Mouse (Mus musculus) lung, embryonic 14.5 days (tissue): ENCODE results near the gene Raver1. TPM values are rescaled to one million over a fixed set of nuclear protein-coding genes. Genes with fewer than 3 reads are reported as not detected.
"Not testable (repeated sequence)": the region's sequence is repeated elsewhere in the genome, so short reads cannot be mapped to it uniquely, and the experiment has no call there.

ENCODE experiments used
- ATAC-seq: fragments of 200-750 bp; cut with Nextera tagmentation; 2 replicates; pipeline ENCODE4 v1.8.0; 2017; ENCODE audit warnings: mild to moderate bottlenecking, moderate TSS enrichment, moderate library complexity; ENCODE audit not compliant: insufficient read depth
- DNase-seq: peaks from one replicate; pipeline ENCODE4 v3.0.0-alpha.2; 2015
- H3K27ac ChIP-seq: fragments of 300-500 bp; sonication (generic); 2 replicates; pipeline ENCODE4 v1.5.1; 2014; ENCODE audit warnings: low read depth, mild to moderate bottlenecking, moderate library complexity
- H3K27me3 ChIP-seq: fragments of 300-500 bp; sonication (generic); 2 replicates; pipeline ENCODE4 v1.6.1; 2014; ENCODE audit warnings: low read length, control low read depth; ENCODE audit not compliant: insufficient read depth
- H3K36me3 ChIP-seq: fragments of 300-500 bp; sonication (generic); 2 replicates; pipeline ENCODE4 v1.6.1; 2014; ENCODE audit warnings: control low read depth; ENCODE audit not compliant: insufficient read depth
- H3K4me1 ChIP-seq: fragments of 300-500 bp; sonication (generic); 2 replicates; pipeline ENCODE4 v1.6.1; 2014; ENCODE audit warnings: antibody characterized with exemption, control low read depth; ENCODE audit not compliant: insufficient read depth
- H3K4me2 ChIP-seq: fragments of 300-500 bp; sonication (generic); 2 replicates; pipeline ENCODE4 v1.6.1; 2014; ENCODE audit warnings: mild to moderate bottlenecking
- H3K4me3 ChIP-seq: fragments of 300-500 bp; sonication (generic); 2 replicates; pipeline ENCODE4 v1.5.1; 2014; ENCODE audit warnings: low read depth, low read length
- H3K9ac ChIP-seq: fragments of 300-500 bp; sonication (generic); 2 replicates; pipeline ENCODE4 v1.6.1; 2014
- H3K9me3 ChIP-seq: fragments of 300-500 bp; sonication (generic); 2 replicates; pipeline ENCODE4 v1.6.1; 2016; ENCODE audit warnings: low read depth, low read length, control low read depth
- CTCF ChIP-seq: IDR thresholded peaks from 2 replicates; pipeline ENCODE4 v1.5.1; 2016; ENCODE audit warnings: antibody characterized with exemption, low read depth
- WGBS: fragments of 180-500 bp; shearing (Covaris S2); extraction: QIAGEN DNeasy Blood & Tissue Kit; methylation state at CpG from one replicate; pipeline ENCODE4 v1.1.7; 2014; 5-methylcytosine and 5-hydroxymethylcytosine counted together
- polyA plus RNA-seq: library from polyadenylated mRNA; unstranded; fragments of >200 nt; fragmentation: Nextera tagmentation; extraction: Ambion mirVana; gene quantifications from 2 replicates; pipeline ENCODE4 v1.2.1, GENCODE M21; 2014

Raver1 gene
- polyA plus RNA-seq, 1 experiment from 2014 or later: 113 TPM

DNA sequence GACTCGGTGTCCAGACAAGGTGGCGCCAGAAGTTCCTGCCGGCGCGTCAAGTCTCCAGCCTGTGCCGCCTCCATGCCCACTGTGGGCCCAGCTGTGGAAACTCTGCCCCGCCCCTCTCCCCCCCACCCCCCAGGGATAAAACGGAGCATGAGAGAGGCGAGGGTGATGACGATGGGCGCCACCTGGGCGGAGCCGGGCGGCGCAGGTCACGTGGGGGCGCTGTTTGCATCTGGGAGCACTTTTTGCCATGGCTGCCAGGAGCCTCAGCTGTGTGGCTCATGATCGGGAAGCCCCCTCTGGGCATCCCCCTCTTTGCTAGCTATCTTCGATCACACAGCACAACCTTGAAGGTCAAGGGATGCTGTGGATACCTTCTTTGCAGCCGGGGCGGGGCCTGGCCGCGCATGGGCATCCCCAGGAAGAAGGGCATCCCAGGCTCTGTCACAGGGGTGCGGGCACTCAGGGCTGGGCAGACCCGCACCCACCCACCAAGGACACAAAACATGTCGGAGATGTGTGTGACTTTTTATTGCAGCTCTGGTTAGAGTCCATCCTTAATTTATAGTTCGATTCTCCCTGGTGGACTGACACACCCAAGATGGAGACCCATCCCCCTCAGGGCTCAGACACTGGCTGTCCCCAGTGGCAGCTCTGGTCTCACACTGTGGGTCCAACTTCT lies 24.7 kb downstream of the Raver1 start, which contains the start of gene Zglp1:
Zglp1 (minus strand) TSS at position 88 of the 679 bp plus-strand sequence.
- no peak for TF ChIP-seq CTCF
- no peaks in the 10 kb centered on the region for H3K9me3 ChIP-seq
- peaks cover 59% of the 10 kb centered on the region for H3K36me3 ChIP-seq
- no peak within 1 kb of the TSS for H3K4me2 ChIP-seq
- H3K27ac ChIP-seq: no peak within 1 kb of the TSS
- no peaks in the 10 kb centered on the region for H3K4me1 ChIP-seq
- H3K9ac ChIP-seq: no peak within 1 kb of the TSS
- H3K4me3 ChIP-seq: no peak within 1 kb of the TSS
- DNase-seq (no peak), ATAC-seq (no peak)
- WGBS: 80% methylated on average over 27 of the region's 27 CpGs
- no peaks in the 10 kb centered on the region for H3K27me3 ChIP-seq

DNA sequence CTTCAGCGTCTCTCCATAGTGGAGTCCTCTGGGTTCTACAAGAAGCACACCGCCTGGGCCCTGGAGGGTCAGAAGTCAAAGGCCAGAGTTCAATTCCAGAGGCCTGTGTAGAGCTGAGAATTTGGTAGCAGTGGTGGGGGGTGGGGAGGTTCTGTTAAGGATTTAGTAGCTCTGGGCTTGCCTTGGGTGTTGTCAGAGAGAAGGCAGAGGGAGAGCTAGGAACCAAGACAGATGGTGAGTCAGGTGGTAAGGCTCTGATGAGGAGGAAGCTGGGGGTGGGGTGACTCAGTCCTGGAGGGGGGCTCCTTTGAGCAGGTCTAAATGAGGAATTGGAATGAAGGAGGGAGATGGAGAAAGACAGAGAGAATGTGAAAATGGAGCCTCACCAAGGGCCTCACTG lies 28.9 kb downstream of the Raver1 start:
- DNase-seq: no peak
- 75% methylated on average over 2 of the region's 2 CpGs for WGBS
- Histone ChIP-seq H3K4me3 (no peak overlapping the region), H3K27ac (no peak overlapping the region), H3K4me2 (no peak overlapping the region), H3K9ac (no peak overlapping the region), H3K27me3 (no peaks in the 10 kb centered on the region), H3K9me3 (no peaks in the 10 kb centered on the region), H3K4me1 (no peaks in the 10 kb centered on the region), H3K36me3 (peaks cover 45% of the 10 kb centered on the region)
- TF ChIP-seq CTCF: no peak
- no peak for ATAC-seq

DNA sequence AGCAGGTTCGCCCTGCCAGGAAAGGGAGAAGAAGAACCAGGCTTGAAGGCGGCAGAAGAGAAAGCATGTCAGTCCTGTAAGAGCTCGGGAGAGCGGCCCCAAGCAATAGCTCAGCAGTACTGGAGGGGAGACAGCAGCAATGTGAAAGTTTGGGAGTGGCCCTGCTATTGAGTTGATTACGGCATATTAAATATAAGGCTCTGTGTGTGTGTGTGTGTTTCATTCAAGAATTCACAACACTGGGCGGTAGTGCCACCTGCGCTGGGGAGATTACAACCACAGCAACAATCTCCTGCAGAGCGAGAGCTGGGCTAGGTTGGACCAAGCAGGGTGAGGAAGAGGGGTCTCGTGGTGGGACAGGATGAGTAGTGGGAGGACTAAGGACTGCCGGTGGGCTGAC lies 40.2 kb downstream of the Raver1 start:
- no peak for TF ChIP-seq CTCF
- no peaks in the 10 kb centered on the region for H3K36me3 ChIP-seq
- no peak overlapping the region for H3K4me3 ChIP-seq
- 52% methylated on average over 10 of the region's 10 CpGs for WGBS
- no peaks in the 10 kb centered on the region for H3K4me1 ChIP-seq
- DNase-seq (no peak), ATAC-seq (no peak)
- no peaks in the 10 kb centered on the region for H3K9me3 ChIP-seq
- H3K27ac ChIP-seq: no peak overlapping the region
- no peaks in the 10 kb centered on the region for H3K27me3 ChIP-seq
- no peak overlapping the region for H3K4me2 ChIP-seq
- no peak overlapping the region for H3K9ac ChIP-seq

DNA sequence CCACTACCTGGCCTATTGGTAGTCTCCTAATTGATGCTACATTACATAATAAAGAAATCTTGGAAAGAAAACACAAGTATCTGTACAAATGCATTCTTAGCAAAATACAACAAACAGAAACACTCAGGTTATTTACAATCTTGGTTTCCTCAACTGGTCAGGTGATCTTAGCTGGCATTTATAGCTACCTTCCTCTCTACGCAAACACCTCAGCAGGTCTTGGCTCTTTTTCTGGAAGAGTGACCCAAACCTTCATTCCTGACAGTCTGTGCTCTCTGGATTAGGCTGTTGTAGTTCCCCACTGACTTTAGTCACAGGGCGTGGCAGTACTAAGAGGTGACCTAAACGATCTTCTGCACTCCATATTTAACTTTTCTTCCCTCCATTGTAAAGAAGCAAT lies 46.6 kb downstream of the Raver1 start:
- 69% methylated on average over 3 of the region's 3 CpGs for WGBS
- ATAC-seq: no peak
- no peak overlapping the region for H3K27ac ChIP-seq
- H3K27me3 ChIP-seq: no peaks in the 10 kb centered on the region
- H3K9ac ChIP-seq: no peak overlapping the region
- no peak overlapping the region for H3K4me3 ChIP-seq
- H3K36me3 ChIP-seq: no peaks in the 10 kb centered on the region
- no peak for DNase-seq
- H3K4me1 ChIP-seq: no peaks in the 10 kb centered on the region
- no peak overlapping the region for H3K4me2 ChIP-seq
- no peak for TF ChIP-seq CTCF
- no peaks in the 10 kb centered on the region for H3K9me3 ChIP-seq

DNA sequence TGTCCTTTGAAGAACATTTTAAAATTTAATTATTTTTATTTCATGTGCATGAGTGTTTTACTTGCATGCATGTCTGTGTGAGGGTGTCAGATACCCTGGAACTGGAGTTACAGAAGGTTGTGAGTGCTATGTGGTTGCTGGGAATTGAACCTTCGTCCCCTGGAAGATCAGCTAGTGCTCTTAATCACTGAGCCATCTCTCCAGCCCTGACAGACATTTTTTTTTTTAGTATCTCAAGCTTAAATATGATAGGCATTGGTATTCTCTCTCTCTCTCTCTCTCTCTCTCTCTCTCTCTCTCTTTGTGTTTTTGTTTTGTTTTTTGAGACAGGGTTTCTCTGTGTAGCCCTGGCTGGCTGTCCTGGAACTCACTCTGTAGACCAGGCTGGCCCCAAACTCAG lies 47.0 kb downstream of the Raver1 start:
- H3K27me3 ChIP-seq, H3K27ac ChIP-seq, H3K4me3 ChIP-seq, H3K4me1 ChIP-seq, ATAC-seq, DNase-seq, H3K9ac ChIP-seq, H3K36me3 ChIP-seq, H3K4me2 ChIP-seq, H3K9me3 ChIP-seq: not testable (repeated sequence)
- WGBS: 41% methylated on average over 1 of the region's 1 CpGs

DNA sequence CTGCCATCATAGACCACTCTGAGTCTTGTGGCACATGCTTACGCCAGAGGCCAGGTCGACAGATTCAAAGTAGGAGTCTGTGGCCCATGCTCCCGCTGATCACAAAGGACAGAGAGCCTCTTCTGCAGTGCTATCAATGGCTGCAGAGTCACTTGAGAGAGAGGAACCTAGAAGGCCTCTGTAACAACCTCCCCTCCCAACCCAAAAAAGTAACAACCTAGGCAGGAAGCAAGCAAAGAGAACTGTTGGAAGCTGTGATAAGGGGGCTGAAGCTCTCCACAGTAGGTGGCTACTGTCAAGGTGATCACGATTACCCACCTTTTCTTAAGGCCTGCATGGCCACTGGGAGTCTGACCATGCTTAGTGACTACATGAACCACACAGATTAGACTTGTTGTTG lies 48.2 kb downstream of the Raver1 start:
- DNase-seq (no peak), ATAC-seq (no peak)
- H3K4me3 ChIP-seq: no peak overlapping the region
- H3K9ac ChIP-seq: no peak overlapping the region
- no peaks in the 10 kb centered on the region for H3K36me3 ChIP-seq
- no peak overlapping the region for H3K27ac ChIP-seq
- peaks cover 6% of the 10 kb centered on the region for H3K27me3 ChIP-seq
- WGBS: 74% methylated on average over 4 of the region's 4 CpGs
- no peaks in the 10 kb centered on the region for H3K9me3 ChIP-seq
- H3K4me1 ChIP-seq: no peaks in the 10 kb centered on the region
- TF ChIP-seq CTCF: no peak
- H3K4me2 ChIP-seq: no peak overlapping the region

DNA sequence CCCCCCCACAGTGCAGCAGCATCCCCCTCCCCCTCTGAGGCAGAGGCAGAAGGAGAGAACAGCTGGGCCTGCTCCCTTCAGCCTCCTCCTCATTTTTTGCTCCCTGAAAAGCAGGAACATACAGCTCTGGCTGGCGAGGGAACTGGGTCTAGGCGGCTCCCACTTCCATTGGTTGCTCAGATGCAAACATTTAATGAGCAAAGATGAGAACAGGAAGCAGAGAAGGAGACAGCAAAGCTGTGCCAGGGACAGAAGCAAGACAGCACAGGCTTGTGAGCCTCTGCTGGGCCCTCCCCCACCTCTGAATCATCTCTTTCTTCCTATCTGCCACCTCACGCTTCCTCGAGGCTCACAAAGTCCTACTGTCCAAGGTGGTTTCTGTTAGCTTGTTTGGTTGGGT lies 50.5 kb downstream of the Raver1 start:
- Histone ChIP-seq H3K4me3 (no peak overlapping the region), H3K4me2 (no peak overlapping the region), H3K27me3 (peaks cover 29% of the 10 kb centered on the region), H3K9ac (no peak overlapping the region), H3K27ac (no peak overlapping the region), H3K9me3 (no peaks in the 10 kb centered on the region), H3K36me3 (no peaks in the 10 kb centered on the region), H3K4me1 (peaks cover 6% of the 10 kb centered on the region)
- ATAC-seq: 0 out of 2 replicates have a peak, but pooled peaks have one; percentile 4
- TF ChIP-seq CTCF: no peak
- no peak for DNase-seq
- 34% methylated on average over 4 of the region's 4 CpGs for WGBS

DNA sequence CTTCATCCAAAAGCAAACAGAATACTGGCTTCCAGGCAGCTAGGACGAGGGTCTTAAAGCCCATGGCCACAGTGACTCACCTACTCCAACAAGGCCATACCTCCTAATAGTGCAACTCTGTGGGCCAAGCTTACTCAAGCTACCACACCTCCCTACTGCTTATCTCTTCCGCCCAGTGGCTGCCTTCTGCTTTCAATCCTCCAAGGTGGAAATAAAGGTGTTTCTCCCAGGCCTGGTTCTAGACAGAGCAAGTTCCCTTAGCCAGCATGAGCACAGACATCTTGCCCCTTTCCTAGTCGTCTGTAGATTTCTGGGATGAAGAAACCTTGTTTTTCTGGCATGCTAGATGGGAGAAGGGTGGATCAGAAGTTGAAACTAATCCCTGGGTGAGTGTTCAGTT lies 52.0 kb downstream of the Raver1 start:
- H3K4me1 ChIP-seq: peaks cover 6% of the 10 kb centered on the region
- H3K27ac ChIP-seq: no peak overlapping the region
- DNase-seq: no peak
- H3K27me3 ChIP-seq: peaks cover 44% of the 10 kb centered on the region
- H3K9me3 ChIP-seq: no peaks in the 10 kb centered on the region
- H3K4me2 ChIP-seq: no peak overlapping the region
- no peak for ATAC-seq
- TF ChIP-seq CTCF: no peak
- H3K4me3 ChIP-seq: no peak overlapping the region
- WGBS: 75% methylated on average over 3 of the region's 3 CpGs
- H3K9ac ChIP-seq: no peak overlapping the region
- H3K36me3 ChIP-seq: no peaks in the 10 kb centered on the region
